Mouse (Mus musculus): Measurements from ENCODE around the gene Glt6d1. TPM values are rescaled to one million over a fixed set of nuclear protein-coding genes. Genes with fewer than 3 reads are reported as not detected.

Gene Glt6d1
- total and polyA plus RNA-seq, 3 experiments, result not detected

DNA sequence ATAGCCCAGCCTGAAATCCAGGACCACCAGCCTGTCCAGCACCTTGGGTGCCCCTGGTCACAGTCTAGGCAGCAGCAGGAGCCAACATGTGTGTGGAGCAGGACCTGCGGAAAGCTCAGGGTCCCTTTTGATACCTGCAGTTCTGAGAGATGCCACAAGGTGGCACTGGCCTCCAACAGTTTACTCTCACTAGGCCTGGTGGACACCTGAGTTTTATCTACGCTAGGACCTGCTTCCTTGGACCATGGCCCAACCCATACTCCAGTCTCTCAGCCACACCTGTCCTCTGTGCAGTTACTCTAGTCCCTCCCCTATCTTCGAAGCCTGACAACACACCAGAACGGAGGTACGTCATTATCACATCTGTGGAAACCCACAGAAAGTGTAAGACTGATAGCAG, 20.6 kb upstream of the Glt6d1 start:
- Histone ChIP-seq H3K36me3 (ENCODE audit: control insufficient read depth in 1 of 2, insufficient read depth in 2 of 2, low read length in 2 of 2) (no peaks in the 10 kb centered on the region), H3K79me2 (ENCODE audit: control insufficient read depth, insufficient read depth, low read length, poor library complexity) (no peaks in the 10 kb centered on the region), H3K4me3 (ENCODE audit: control insufficient read depth in 1 of 2, insufficient read depth in 1 of 2, low read depth in 2 of 2, low read length in 2 of 2) (no peak overlapping the region), H3K9me3 (replicated peaks; ENCODE audit: insufficient read depth, low read length) (no peaks in the 10 kb centered on the region), H3K27me3 (ENCODE audit: control insufficient read depth in 1 of 2, insufficient read depth in 2 of 2, low read length in 2 of 2) (peaks cover 0 to 1% of the 10 kb centered on the region in 2 experiments; a peak in 1 of 4 replicates), H3K9ac (ENCODE audit: control insufficient read depth, low read depth, low read length, poor library complexity, severe bottlenecking) (no peak overlapping the region), H3K4me1 (ENCODE audit: control insufficient read depth in 1 of 2, insufficient read depth in 2 of 2, low read length in 2 of 2) (no peaks in the 10 kb centered on the region), H3K27ac (ENCODE audit: control insufficient read depth, low read depth, low read length) (no peak overlapping the region)
- DNase-seq (ENCODE audit: low read depth, low spot score), result peak; percentile 57
- TF ChIP-seq ZC3H11A (IDR thresholded peaks at IDR 0.05; ENCODE audit: low read depth, low read length) (no peak; the same call in 1 of the 2 replicates), HCFC1 (IDR thresholded peaks at IDR 0.05; ENCODE audit: low read depth, low read length) (no peak), TCF12 (IDR thresholded peaks at IDR 0.05; ENCODE audit: low read depth, low read length) (no peak), SMC3 (IDR thresholded peaks at IDR 0.05; ENCODE audit: low read depth, low read length) (peak; percentile 61), CHD1 (IDR thresholded peaks at IDR 0.05; ENCODE audit: low read depth, low read length) (no peak), ELF1 (IDR thresholded peaks at IDR 0.05; ENCODE audit: low read depth, low read length) (no peak), CTCF (IDR thresholded peaks at IDR 0.05 in 2 of 3, conservative IDR thresholded peaks at IDR 0.05 in 1 of 3; ENCODE audit: control insufficient read depth in 1 of 3, insufficient read depth in 1 of 3, low read depth in 2 of 3, low read length in 3 of 3, poor library complexity in 1 of 3, severe bottlenecking in 1 of 3) (peak; percentile 76 to 93 (median 80)), RAD21 (IDR thresholded peaks at IDR 0.05; ENCODE audit: low read depth, low read length) (peak; percentile 78)

DNA sequence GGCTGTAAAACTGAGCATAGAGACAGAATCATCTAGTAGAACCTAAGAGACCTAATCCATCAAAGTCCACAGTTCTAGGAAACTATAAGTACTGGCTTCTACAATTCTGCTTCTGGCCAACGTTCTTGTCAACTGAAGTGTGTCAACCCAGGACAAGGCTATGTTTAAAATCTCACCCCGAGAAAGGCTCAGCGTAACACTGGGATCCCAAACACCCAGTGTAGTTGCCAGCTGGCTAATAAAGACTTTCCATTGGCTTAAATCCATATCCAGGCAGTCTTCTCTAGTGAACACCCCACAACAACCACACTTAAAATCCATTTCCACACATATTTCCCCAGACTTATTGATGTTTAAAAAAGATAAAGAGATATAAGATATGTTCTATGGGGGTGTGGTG, 15.1 kb upstream of the Glt6d1 start:
- peaks cover 0 to 1% of the 10 kb centered on the region in 2 experiments; a peak in 1 of 4 replicates for H3K27me3 ChIP-seq (ENCODE audit: control insufficient read depth in 1 of 2, insufficient read depth in 2 of 2, low read length in 2 of 2)
- no peak overlapping the region for H3K9ac ChIP-seq (ENCODE audit: control insufficient read depth, low read depth, low read length, poor library complexity, severe bottlenecking)
- no peak overlapping the region for H3K27ac ChIP-seq (ENCODE audit: control insufficient read depth, low read depth, low read length)
- no peak for TF ChIP-seq GABPA (IDR thresholded peaks at IDR 0.05; ENCODE audit: low read depth, low read length)
- TF ChIP-seq NRF1 (IDR thresholded peaks at IDR 0.05; ENCODE audit: insufficient read depth, low read depth, low read length, poor library complexity, severe bottlenecking), result no peak
- no peak for TF ChIP-seq RCOR1 (IDR thresholded peaks at IDR 0.05; ENCODE audit: low read depth, low read length)
- TF ChIP-seq RAD21 (IDR thresholded peaks at IDR 0.05; ENCODE audit: low read depth, low read length), result no peak
- no peak for TF ChIP-seq TBP (IDR thresholded peaks at IDR 0.05; ENCODE audit: low read depth, low read length)
- TF ChIP-seq ZKSCAN1 (IDR thresholded peaks at IDR 0.05; ENCODE audit: low read depth, low read length), result no peak
- no peak for TF ChIP-seq POLR2A (IDR thresholded peaks at IDR 0.05; ENCODE audit: control insufficient read depth in 1 of 2, insufficient read depth in 1 of 2, low read depth in 1 of 2, low read length in 2 of 2, poor library complexity in 1 of 2)
- TF ChIP-seq SIN3A (IDR thresholded peaks at IDR 0.05; ENCODE audit: low read length), result no peak
- no peak for TF ChIP-seq BHLHE40 (IDR thresholded peaks at IDR 0.05; ENCODE audit: borderline replicate concordance, low read depth, low read length)
- no peak for TF ChIP-seq SMC3 (IDR thresholded peaks at IDR 0.05; ENCODE audit: low read depth, low read length)
- TF ChIP-seq MEF2A (IDR thresholded peaks at IDR 0.05; ENCODE audit: extremely low read depth, insufficient replicate concordance, low read depth, low read length, poor library complexity, severe bottlenecking), result no peak
- TF ChIP-seq MAX (IDR thresholded peaks at IDR 0.05; ENCODE audit: low read length), result no peak
- TF ChIP-seq UBTF (IDR thresholded peaks at IDR 0.05; ENCODE audit: borderline replicate concordance, insufficient read depth, low read depth, low read length), result no peak
- TF ChIP-seq POLR2AphosphoS2 (IDR thresholded peaks at IDR 0.05; ENCODE audit: low read length), result no peak
- H3K4me1 ChIP-seq (ENCODE audit: control insufficient read depth in 1 of 2, insufficient read depth in 2 of 2, low read length in 2 of 2), result no peaks in the 10 kb centered on the region
- H3K36me3 ChIP-seq (ENCODE audit: control insufficient read depth in 1 of 2, insufficient read depth in 2 of 2, low read length in 2 of 2), result no peaks in the 10 kb centered on the region
- DNase-seq (ENCODE audit: low read depth, low spot score), result no peak
- H3K4me3 ChIP-seq (ENCODE audit: control insufficient read depth in 1 of 2, insufficient read depth in 1 of 2, low read depth in 2 of 2, low read length in 2 of 2), result no peak overlapping the region
- H3K79me2 ChIP-seq (ENCODE audit: control insufficient read depth, insufficient read depth, low read length, poor library complexity), result no peaks in the 10 kb centered on the region
- no peaks in the 10 kb centered on the region for H3K9me3 ChIP-seq (replicated peaks; ENCODE audit: insufficient read depth, low read length)

All from MEL (cell line).